Mouse (Mus musculus): ENCODE results near the gene Il6. TPM values are rescaled to one million over a fixed set of nuclear protein-coding genes. Genes with fewer than 3 reads are reported as not detected.

Gene Il6
- polyA plus RNA-seq, 2 experiments, result 0.10 to 0.25 TPM

GRCm38 (mm10) chr5:29974115-29974514, 38.8 kb upstream of the Il6 start:
- Histone ChIP-seq H3K9ac (replicated peaks) (no peak overlapping the region), H3K4me1 (replicated peaks; ENCODE audit: control insufficient read depth in 2 of 2, insufficient read depth in 2 of 2, low read length in 1 of 2) (peaks cover 2 to 14% of the 10 kb centered on the region in 2 experiments; a peak in 3 of 4 replicates), H3K36me3 (replicated peaks; ENCODE audit: control insufficient read depth, insufficient read depth, low read depth) (no peaks in the 10 kb centered on the region), H3K27me3 (ENCODE audit: control insufficient read depth, insufficient read depth, low read length) (no peaks in the 10 kb centered on the region), H3K9me3 (ENCODE audit: control insufficient read depth, low read length) (no peaks in the 10 kb centered on the region), H3K27ac (no peak overlapping the region), H3K4me3 (ENCODE audit: insufficient read depth in 1 of 2, low read depth in 2 of 2, low read length in 2 of 2) (no peak overlapping the region), H3K4me2 (ENCODE audit: low read depth) (no peak overlapping the region)
- TF ChIP-seq EP300 (IDR thresholded peaks at IDR 0.05; ENCODE audit: low read depth), result no peak
- TF ChIP-seq CTCF (IDR thresholded peaks at IDR 0.05; ENCODE audit: low read depth), result no peak
- no peak for ATAC-seq (ENCODE audit: insufficient read depth)
- no peak for DNase-seq (ENCODE audit: low read depth in 3 of 3, low spot score in 3 of 3)

GRCm38 (mm10) chr5:29993583-29993982, 19.3 kb upstream of the Il6 start:
- no peak overlapping the region for H3K4me3 ChIP-seq (ENCODE audit: insufficient read depth in 1 of 2, low read depth in 2 of 2, low read length in 2 of 2)
- H3K27ac ChIP-seq, result no peak overlapping the region
- ATAC-seq (ENCODE audit: insufficient read depth) (no peak), DNase-seq (ENCODE audit: low read depth in 3 of 3, low spot score in 3 of 3) (no peak)
- no peak for TF ChIP-seq EP300 (IDR thresholded peaks at IDR 0.05; ENCODE audit: low read depth)
- TF ChIP-seq CTCF (IDR thresholded peaks at IDR 0.05; ENCODE audit: low read depth), result no peak
- H3K4me1 ChIP-seq (replicated peaks; ENCODE audit: control insufficient read depth in 2 of 2, insufficient read depth in 2 of 2, low read length in 1 of 2), result no peaks in the 10 kb centered on the region
- WGBS (ENCODE audit: insufficient replicate concordance), result 67% methylated on average over 1 of the region's 1 CpGs
- no peaks in the 10 kb centered on the region for H3K27me3 ChIP-seq (ENCODE audit: control insufficient read depth, insufficient read depth, low read length)
- H3K9ac ChIP-seq (replicated peaks), result no peak overlapping the region
- H3K4me2 ChIP-seq (ENCODE audit: low read depth), result no peak overlapping the region
- H3K9me3 ChIP-seq (ENCODE audit: control insufficient read depth, low read length), result no peaks in the 10 kb centered on the region
- no peaks in the 10 kb centered on the region for H3K36me3 ChIP-seq (replicated peaks; ENCODE audit: control insufficient read depth, insufficient read depth, low read depth)

GRCm38 (mm10) chr5:29994344-29994743, 18.6 kb upstream of the Il6 start:
- DNase-seq (ENCODE audit: low read depth in 3 of 3, low spot score in 3 of 3) (no peak), ATAC-seq (ENCODE audit: insufficient read depth) (no peak)
- 37% methylated on average over 1 of the region's 1 CpGs for WGBS (ENCODE audit: insufficient replicate concordance)
- Histone ChIP-seq H3K27ac (no peak overlapping the region), H3K4me2 (ENCODE audit: low read depth) (no peak overlapping the region), H3K9me3 (ENCODE audit: control insufficient read depth, low read length) (no peaks in the 10 kb centered on the region), H3K9ac (replicated peaks) (no peak overlapping the region), H3K27me3 (ENCODE audit: control insufficient read depth, insufficient read depth, low read length) (no peaks in the 10 kb centered on the region), H3K36me3 (replicated peaks; ENCODE audit: control insufficient read depth, insufficient read depth, low read depth) (no peaks in the 10 kb centered on the region), H3K4me3 (ENCODE audit: insufficient read depth in 1 of 2, low read depth in 2 of 2, low read length in 2 of 2) (no peak overlapping the region), H3K4me1 (replicated peaks; ENCODE audit: control insufficient read depth in 2 of 2, insufficient read depth in 2 of 2, low read length in 1 of 2) (no peaks in the 10 kb centered on the region)
- no peak for TF ChIP-seq CTCF (IDR thresholded peaks at IDR 0.05; ENCODE audit: low read depth)
- TF ChIP-seq EP300 (IDR thresholded peaks at IDR 0.05; ENCODE audit: low read depth), result no peak

- 74% methylated on average over 1 of the region's 1 CpGs for WGBS (ENCODE audit: insufficient replicate concordance)
- DNase-seq (ENCODE audit: low read depth in 3 of 3, low spot score in 3 of 3), result no peak
- H3K27me3 ChIP-seq (ENCODE audit: control insufficient read depth, insufficient read depth, low read length), result no peaks in the 10 kb centered on the region
- no peaks in the 10 kb centered on the region for H3K36me3 ChIP-seq (replicated peaks; ENCODE audit: control insufficient read depth, insufficient read depth, low read depth)
- no peaks in the 10 kb centered on the region for H3K4me1 ChIP-seq (replicated peaks; ENCODE audit: control insufficient read depth in 2 of 2, insufficient read depth in 2 of 2, low read length in 1 of 2)
- H3K27ac ChIP-seq, result no peak overlapping the region
- H3K4me3 ChIP-seq (ENCODE audit: insufficient read depth in 1 of 2, low read depth in 2 of 2, low read length in 2 of 2), result no peak overlapping the region
- no peaks in the 10 kb centered on the region for H3K9me3 ChIP-seq (ENCODE audit: control insufficient read depth, low read length)
- ATAC-seq (ENCODE audit: insufficient read depth), result no peak
- no peak overlapping the region for H3K9ac ChIP-seq (replicated peaks)
- TF ChIP-seq EP300 (IDR thresholded peaks at IDR 0.05; ENCODE audit: low read depth) (no peak), CTCF (IDR thresholded peaks at IDR 0.05; ENCODE audit: low read depth) (no peak)
- no peak overlapping the region for H3K4me2 ChIP-seq (ENCODE audit: low read depth)
Observed at GRCm38 (mm10) chr5:29997351-29997750, 15.6 kb upstream of the Il6 start.

GRCm38 (mm10) chr5:30000921-30001320, 12.0 kb upstream of the Il6 start:
- Histone ChIP-seq H3K4me2 (ENCODE audit: low read depth) (no peak overlapping the region), H3K27ac (no peak overlapping the region), H3K4me3 (ENCODE audit: insufficient read depth in 1 of 2, low read depth in 2 of 2, low read length in 2 of 2) (no peak overlapping the region), H3K36me3 (replicated peaks; ENCODE audit: control insufficient read depth, insufficient read depth, low read depth) (no peaks in the 10 kb centered on the region), H3K27me3 (ENCODE audit: control insufficient read depth, insufficient read depth, low read length) (no peaks in the 10 kb centered on the region), H3K4me1 (replicated peaks; ENCODE audit: control insufficient read depth in 2 of 2, insufficient read depth in 2 of 2, low read length in 1 of 2) (no peaks in the 10 kb centered on the region), H3K9ac (replicated peaks) (no peak overlapping the region), H3K9me3 (ENCODE audit: control insufficient read depth, low read length) (no peaks in the 10 kb centered on the region)
- ATAC-seq (ENCODE audit: insufficient read depth) (no peak), DNase-seq (ENCODE audit: low read depth in 3 of 3, low spot score in 3 of 3) (no peak)
- TF ChIP-seq EP300 (IDR thresholded peaks at IDR 0.05; ENCODE audit: low read depth), result no peak
- no peak for TF ChIP-seq CTCF (IDR thresholded peaks at IDR 0.05; ENCODE audit: low read depth)
- WGBS (ENCODE audit: insufficient replicate concordance), result 56% methylated on average over 3 of the region's 3 CpGs
